Mouse (Mus musculus): Measurements from ENCODE around the gene Jaml. TPM values are rescaled to one million over a fixed set of nuclear protein-coding genes. Genes with fewer than 3 reads are reported as not detected.
A peak's percentile ranks its signal among the peaks of the same experiment; 100 is the strongest.

Jaml gene
- polyA plus RNA-seq, 1 experiment = 0.53 TPM

- no peak for TF ChIP-seq CTCF (conservative IDR thresholded peaks at IDR 0.05; ENCODE audit: insufficient read depth, insufficient read length, low read depth, low read length)
- no peak for TF ChIP-seq POLR2A (IDR thresholded peaks at IDR 0.05; ENCODE audit: low read depth, low read length)
- H3K27me3 ChIP-seq (replicated peaks; ENCODE audit: control insufficient read depth, insufficient read depth, low read length) = no peaks in the 10 kb centered on the region
These were observed 37.7 kb upstream of the Jaml start for GRCm38 (mm10) chr9:45041131-45041838.

GRCm38 (mm10) chr9:45042056-45042720 lies 36.8 kb upstream of the Jaml start:
- Histone ChIP-seq H3K27me3 (replicated peaks; ENCODE audit: control insufficient read depth, insufficient read depth, low read length) (no peaks in the 10 kb centered on the region), H3K36me3 (ENCODE audit: control insufficient read depth, insufficient read depth, low read length) (no peaks in the 10 kb centered on the region), H3K27ac (ENCODE audit: insufficient read depth, low read depth, low read length) (peak overlapping the region; percentile 63; the same call in 1 of the 2 replicates), H3K4me1 (ENCODE audit: control insufficient read depth, insufficient read depth, low read length) (peaks cover 17% of the 10 kb centered on the region), H3K4me3 (ENCODE audit: insufficient read depth, low read depth, low read length) (peak overlapping the region; percentile 51)
- 3% methylated on average over 20 of the region's 20 CpGs for WGBS
- no peak for TF ChIP-seq POLR2A (IDR thresholded peaks at IDR 0.05; ENCODE audit: low read depth, low read length)
- no peak for TF ChIP-seq CTCF (conservative IDR thresholded peaks at IDR 0.05; ENCODE audit: insufficient read depth, insufficient read length, low read depth, low read length)
- peak; percentile 91 for DNase-seq

More at GRCm38 (mm10) chr9:45041131-45041838, 37.7 kb upstream of the Jaml start:
- Histone ChIP-seq H3K36me3 (ENCODE audit: control insufficient read depth, insufficient read depth, low read length) (no peaks in the 10 kb centered on the region), H3K4me1 (ENCODE audit: control insufficient read depth, insufficient read depth, low read length) (peaks cover 17% of the 10 kb centered on the region), H3K27ac (ENCODE audit: insufficient read depth, low read depth, low read length) (peak overlapping the region; percentile 37; the same call in 1 of the 2 replicates), H3K4me3 (ENCODE audit: insufficient read depth, low read depth, low read length) (no peak overlapping the region; the same call in 1 of the 2 replicates)
- DNase-seq = peak; percentile 69
- 20% methylated on average over 17 of the region's 17 CpGs for WGBS

DNA sequence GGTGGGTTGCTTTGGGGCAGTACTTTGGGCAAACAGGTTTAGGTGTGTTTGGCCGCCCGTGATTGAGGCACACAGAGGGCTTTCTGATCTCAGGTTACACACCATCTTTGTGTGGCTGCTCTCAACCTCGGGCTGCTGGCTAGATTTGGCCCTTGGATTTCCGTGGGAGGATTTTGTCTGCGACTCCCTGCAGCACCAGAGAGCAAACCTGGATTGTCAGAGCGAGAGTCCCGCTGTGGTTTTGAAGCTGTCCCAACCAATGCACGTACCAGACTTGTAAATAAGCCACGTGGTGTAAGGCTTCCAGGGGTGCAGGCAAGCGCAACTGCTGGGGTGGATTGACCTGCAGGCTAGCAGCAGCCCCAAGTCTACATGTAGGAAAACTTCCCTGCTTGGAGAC lies 36.0 kb upstream of the Jaml start:
- DNase-seq = peak; percentile 67
- Histone ChIP-seq H3K36me3 (ENCODE audit: control insufficient read depth, insufficient read depth, low read length) (no peaks in the 10 kb centered on the region), H3K27me3 (replicated peaks; ENCODE audit: control insufficient read depth, insufficient read depth, low read length) (no peaks in the 10 kb centered on the region), H3K4me3 (ENCODE audit: insufficient read depth, low read depth, low read length) (peak overlapping the region; percentile 51), H3K4me1 (ENCODE audit: control insufficient read depth, insufficient read depth, low read length) (peaks cover 17% of the 10 kb centered on the region), H3K27ac (ENCODE audit: insufficient read depth, low read depth, low read length) (peak overlapping the region; percentile 63; the same call in 1 of the 2 replicates)
- TF ChIP-seq POLR2A (IDR thresholded peaks at IDR 0.05; ENCODE audit: low read depth, low read length) (no peak), CTCF (conservative IDR thresholded peaks at IDR 0.05; ENCODE audit: insufficient read depth, insufficient read length, low read depth, low read length) (no peak)
- WGBS = 2% methylated on average over 10 of the region's 10 CpGs

DNA sequence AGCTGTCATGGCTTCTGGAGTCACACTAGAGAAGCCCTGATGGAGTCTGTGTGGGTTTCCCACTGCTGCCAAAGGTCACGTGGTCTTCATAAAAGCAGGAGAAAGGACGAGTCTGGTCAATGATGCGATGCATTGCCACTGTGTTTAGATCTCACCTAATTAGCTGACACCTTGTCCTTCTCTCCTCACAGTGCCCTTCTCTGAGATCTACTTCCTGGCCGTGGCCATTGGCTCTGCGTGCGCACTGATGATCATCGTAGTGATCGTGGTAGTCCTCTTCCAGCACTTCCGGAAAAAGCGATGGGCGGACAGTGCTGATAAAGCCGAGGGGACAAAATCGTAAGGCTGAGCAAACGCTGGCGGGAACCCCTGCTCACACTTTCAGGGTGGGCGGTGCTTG lies 32.0 kb upstream of the Jaml start:
- H3K36me3 ChIP-seq (ENCODE audit: control insufficient read depth, insufficient read depth, low read length) = no peaks in the 10 kb centered on the region
- no peaks in the 10 kb centered on the region for H3K27me3 ChIP-seq (replicated peaks; ENCODE audit: control insufficient read depth, insufficient read depth, low read length)
- no peak overlapping the region for H3K27ac ChIP-seq (ENCODE audit: insufficient read depth, low read depth, low read length)
- peaks cover 5% of the 10 kb centered on the region; the same call in 1 of the 2 replicates for H3K4me1 ChIP-seq (ENCODE audit: control insufficient read depth, insufficient read depth, low read length)
- H3K4me3 ChIP-seq (ENCODE audit: insufficient read depth, low read depth, low read length) = no peak overlapping the region
- DNase-seq = no peak
- TF ChIP-seq POLR2A (IDR thresholded peaks at IDR 0.05; ENCODE audit: low read depth, low read length) (no peak), CTCF (conservative IDR thresholded peaks at IDR 0.05; ENCODE audit: insufficient read depth, insufficient read length, low read depth, low read length) (no peak)
- WGBS = 85% methylated on average over 16 of the region's 16 CpGs

GRCm38 (mm10) chr9:45048511-45048910 lies 30.5 kb upstream of the Jaml start:
- Histone ChIP-seq H3K4me3 (ENCODE audit: insufficient read depth, low read depth, low read length) (no peak overlapping the region), H3K36me3 (ENCODE audit: control insufficient read depth, insufficient read depth, low read length) (no peaks in the 10 kb centered on the region), H3K4me1 (ENCODE audit: control insufficient read depth, insufficient read depth, low read length) (peaks cover 2% of the 10 kb centered on the region; the same call in 1 of the 2 replicates), H3K27ac (ENCODE audit: insufficient read depth, low read depth, low read length) (no peak overlapping the region), H3K27me3 (replicated peaks; ENCODE audit: control insufficient read depth, insufficient read depth, low read length) (no peaks in the 10 kb centered on the region)
- DNase-seq = peak; percentile 45
- TF ChIP-seq CTCF (conservative IDR thresholded peaks at IDR 0.05; ENCODE audit: insufficient read depth, insufficient read length, low read depth, low read length) (peak; percentile 33), POLR2A (IDR thresholded peaks at IDR 0.05; ENCODE audit: low read depth, low read length) (no peak)
- 29% methylated on average over 4 of the region's 4 CpGs for WGBS

DNA sequence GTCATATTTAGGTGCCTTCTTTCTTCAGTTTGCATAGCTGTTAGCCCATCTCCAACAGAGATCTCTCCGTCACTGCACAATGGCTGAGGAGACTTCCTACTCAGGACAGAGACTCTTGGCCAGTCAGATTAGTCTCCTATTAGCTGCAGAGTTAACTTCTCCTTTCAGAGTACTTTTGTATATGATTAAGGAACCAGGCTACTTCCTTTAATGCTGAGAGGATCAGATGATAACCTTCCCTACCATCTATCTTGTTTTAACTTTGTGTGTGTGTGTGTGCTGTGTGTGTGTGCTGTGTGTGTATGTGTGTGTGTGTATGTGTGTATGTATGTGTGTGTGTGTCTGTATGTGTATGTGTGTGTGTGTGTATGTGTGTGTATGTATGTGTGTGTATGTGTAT lies 29.3 kb upstream of the Jaml start:
- WGBS = 88% methylated on average over 1 of the region's 1 CpGs
- no peak overlapping the region for H3K27ac ChIP-seq (ENCODE audit: insufficient read depth, low read depth, low read length)
- no peaks in the 10 kb centered on the region for H3K27me3 ChIP-seq (replicated peaks; ENCODE audit: control insufficient read depth, insufficient read depth, low read length)
- H3K4me3 ChIP-seq (ENCODE audit: insufficient read depth, low read depth, low read length) = no peak overlapping the region
- no peaks in the 10 kb centered on the region for H3K36me3 ChIP-seq (ENCODE audit: control insufficient read depth, insufficient read depth, low read length)
- H3K4me1 ChIP-seq (ENCODE audit: control insufficient read depth, insufficient read depth, low read length) = no peaks in the 10 kb centered on the region
- no peak for DNase-seq
- TF ChIP-seq CTCF (conservative IDR thresholded peaks at IDR 0.05; ENCODE audit: insufficient read depth, insufficient read length, low read depth, low read length) = no peak

DNA sequence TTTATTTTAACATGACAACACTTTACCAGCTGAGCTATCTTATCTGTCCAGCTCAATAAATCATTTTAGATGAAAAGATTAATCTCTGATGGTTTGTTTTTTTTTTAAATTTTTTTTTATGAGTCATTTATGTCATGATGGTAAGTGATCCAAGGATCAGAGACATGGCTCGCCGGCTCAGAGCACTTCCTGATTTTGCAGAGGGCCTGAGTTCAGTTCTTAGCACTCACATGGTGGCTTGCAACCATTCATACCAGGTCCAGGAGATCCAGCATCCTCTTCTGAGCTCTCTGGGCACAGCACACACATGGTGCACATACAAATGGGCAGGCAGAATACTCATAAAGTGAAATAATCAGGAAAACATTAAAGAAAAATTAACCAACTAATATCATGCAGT lies 28.7 kb upstream of the Jaml start:
- TF ChIP-seq POLR2A (IDR thresholded peaks at IDR 0.05; ENCODE audit: low read depth, low read length) (no peak), CTCF (conservative IDR thresholded peaks at IDR 0.05; ENCODE audit: insufficient read depth, insufficient read length, low read depth, low read length) (no peak)
- Histone ChIP-seq H3K36me3 (ENCODE audit: control insufficient read depth, insufficient read depth, low read length) (no peaks in the 10 kb centered on the region), H3K27me3 (replicated peaks; ENCODE audit: control insufficient read depth, insufficient read depth, low read length) (no peaks in the 10 kb centered on the region), H3K27ac (ENCODE audit: insufficient read depth, low read depth, low read length) (no peak overlapping the region), H3K4me3 (ENCODE audit: insufficient read depth, low read depth, low read length) (no peak overlapping the region), H3K4me1 (ENCODE audit: control insufficient read depth, insufficient read depth, low read length) (no peaks in the 10 kb centered on the region)
- WGBS = 79% methylated on average over 2 of the region's 2 CpGs
- DNase-seq = no peak

All from kidney, adult 2 months (tissue).